In genomic region chr11:90094700-90095355, GRCm38 (mm10) we compare ENCODE assay signal across 16 mouse cellular contexts.
DNase-seq lines count a peak whose midpoint lies in the region; ATAC-seq lines count a peak whose summit lies in the region.
"Had no signal": no experiment of that assay in that cellular context is flagged by ENCODE, and none has a peak within 500 bp of the region (broad histone marks: within the 10 kb centered on the region; RNA-seq: fewer than 3 reads in every experiment).

No protein-coding gene starts in this region.

- no peak overlapping the region for H3K4me2 ChIP-seq in heart, embryonic 15.5 days
- no peak overlapping the region for H3K4me2 ChIP-seq in lung, embryonic 16.5 days (ENCODE audit: low read depth, low read length)
- H3K4me2 ChIP-seq: forebrain, embryonic 12.5 days had no signal

- no peaks in the 10 kb centered on the region for H3K36me3 ChIP-seq in heart, embryonic 15.5 days
- H3K36me3 ChIP-seq in lung, embryonic 16.5 days (ENCODE audit: control insufficient read depth, insufficient read depth, low read length) = no peaks in the 10 kb centered on the region
- H3K36me3 ChIP-seq: forebrain, embryonic 12.5 days; hindbrain, embryonic 10.5 days had no signal

- no peak overlapping the region for H3K9ac ChIP-seq in heart, embryonic 15.5 days
- H3K9ac ChIP-seq in lung, embryonic 16.5 days (ENCODE audit: low read length) = no peak overlapping the region
- H3K9ac ChIP-seq: forebrain, embryonic 12.5 days; liver, embryonic 14.5 days had no signal

- 68% methylated on average over 7 of the region's 7 CpGs for WGBS in heart, embryonic 15.5 days
- 54% methylated on average over 7 of the region's 7 CpGs for WGBS in lung, embryonic 16.5 days

- H3K4me1 ChIP-seq in heart, embryonic 15.5 days (replicated peaks) = peaks cover 6% of the 10 kb centered on the region; the same call in 1 of the 2 replicates
- peaks cover 25% of the 10 kb centered on the region for H3K4me1 ChIP-seq in lung, embryonic 16.5 days (replicated peaks; ENCODE audit: control insufficient read depth, insufficient read depth, low read length)
- H3K4me1 ChIP-seq: forebrain, embryonic 12.5 days; hindbrain, embryonic 10.5 days had no signal

- no peak overlapping the region for H3K4me3 ChIP-seq in heart, embryonic 15.5 days
- no peak overlapping the region for H3K4me3 ChIP-seq in lung, embryonic 16.5 days (ENCODE audit: low read length)
- H3K4me3 ChIP-seq: forebrain, embryonic 12.5 days; heart, adult 2 months; hindbrain, embryonic 10.5 days had no signal

- DNase-seq in heart, postnatal 25 days (ENCODE audit: low spot score) = no peak
- DNase-seq in lung, postnatal 36 days = no peak
- DNase-seq in brain, adult 2 months (ENCODE audit: low read depth, low spot score) = peak; percentile 53
- peak; percentile 25 to 41 for DNase-seq in layer of hippocampus, postnatal 10 days (ENCODE audit: low spot score in 2 of 2)
- no peak for DNase-seq in urinary bladder, postnatal 36 days (ENCODE audit: low spot score in 2 of 2)
- DNase-seq: adrenal gland, postnatal 14 days; cerebellum, adult 11 months; heart, adult 2 months; kidney, adult 2 months; midbrain, embryonic 14.5 days; right cerebral cortex, adult 18-20 months had no signal

- no peaks in the 10 kb centered on the region for H3K27me3 ChIP-seq in heart, embryonic 15.5 days
- H3K27me3 ChIP-seq in lung, embryonic 16.5 days (ENCODE audit: control insufficient read depth, insufficient read depth, low read depth, low read length) = no peaks in the 10 kb centered on the region
- H3K27me3 ChIP-seq: forebrain, embryonic 12.5 days had no signal

- peak overlapping the region; percentile 15; the same call in 1 of the 2 replicates for H3K27ac ChIP-seq in heart, embryonic 15.5 days
- peak overlapping the region; percentile 47 for H3K27ac ChIP-seq in lung, embryonic 16.5 days (ENCODE audit: low read length)
- H3K27ac ChIP-seq: forebrain, embryonic 12.5 days; hindbrain, embryonic 10.5 days; liver, embryonic 14.5 days had no signal

- no peaks in the 10 kb centered on the region for H3K9me3 ChIP-seq in heart, embryonic 15.5 days (replicated peaks)
- no peaks in the 10 kb centered on the region for H3K9me3 ChIP-seq in lung, embryonic 16.5 days (ENCODE audit: control insufficient read depth, low read length)
- H3K9me3 ChIP-seq: forebrain, embryonic 12.5 days; hindbrain, embryonic 10.5 days had no signal

- ATAC-seq in heart, embryonic 15.5 days (replicated peaks; ENCODE audit: insufficient number of reproducible peaks, insufficient read depth, low FRiP score, low read depth) = no peak
- ATAC-seq in lung, embryonic 16.5 days (ENCODE audit: low read depth) = peak; percentile 85

- intact Hi-C loops in heart, postnatal 25 days (cut with DNase I) = loop anchor here (5.0 kb wide), 1 partner anchor 58 kb away; no protein-coding TSS in a partner anchor

Comparison
In these comparisons a context has a peak if more than half of its experiments do, and no peak if none do; other contexts are left out.
1. DNase-seq: peak in brain, adult 2 months (single experiment) and layer of hippocampus, postnatal 10 days (2 of 2); none in heart, postnatal 25 days (single experiment), lung, postnatal 36 days (single experiment) and urinary bladder, postnatal 36 days (0 of 2).